Mouse (Mus musculus): ENCODE data around the gene Hadha. TPM values are rescaled to one million over a fixed set of nuclear protein-coding genes. Genes with fewer than 3 reads are reported as not detected.

The Hadha gene
- polyA plus RNA-seq, 1 experiment from 2014 or later, result 102 TPM

DNA sequence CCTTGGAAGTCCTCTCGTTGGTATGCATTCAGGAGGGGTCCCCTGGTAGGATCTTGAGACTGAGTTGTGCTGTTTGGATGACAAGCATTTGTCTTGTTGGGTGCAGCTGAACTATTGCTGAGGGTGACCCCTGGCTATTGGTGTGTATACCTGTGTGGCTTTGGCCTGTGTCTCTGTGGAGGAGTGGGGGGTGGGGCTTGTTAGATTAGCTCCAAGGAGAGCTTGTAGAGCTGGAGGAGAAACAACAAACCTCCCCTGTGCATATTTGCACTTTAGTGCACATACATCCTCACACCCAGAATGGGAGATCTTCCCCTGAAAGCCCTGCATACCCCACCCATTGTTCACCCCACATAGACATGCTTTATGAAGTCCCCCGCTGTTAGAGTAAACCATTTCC lies 48.2 kb downstream of the Hadha start:
- Histone ChIP-seq H3K9me3 (ENCODE audit: control insufficient read depth, low read length) (no peaks in the 10 kb centered on the region), H3K27me3 (ENCODE audit: control insufficient read depth, insufficient read depth, low read length) (peaks cover 18% of the 10 kb centered on the region), H3K4me2 (ENCODE audit: low read depth) (peak overlapping the region; percentile 88), H3K27ac (ENCODE audit: low read depth, low read length) (peak overlapping the region; percentile 49), H3K9ac (ENCODE audit: low read length) (peak overlapping the region; percentile 5; the same call in 1 of the 2 replicates), H3K36me3 (ENCODE audit: control insufficient read depth, insufficient read depth, low read length) (no peaks in the 10 kb centered on the region), H3K4me1 (ENCODE audit: control insufficient read depth, insufficient read depth, low read length) (peaks cover 44% of the 10 kb centered on the region), H3K4me3 (ENCODE audit: low read depth, low read length) (peak overlapping the region; percentile 53)
- 10% methylated on average over 2 of the region's 2 CpGs for WGBS
- DNase-seq (ENCODE audit: low spot score) (no peak), ATAC-seq (ENCODE audit: insufficient read depth, low FRiP score, low TSS enrichment) (peak; percentile 3; the same call in 1 of the 2 replicates)

DNA sequence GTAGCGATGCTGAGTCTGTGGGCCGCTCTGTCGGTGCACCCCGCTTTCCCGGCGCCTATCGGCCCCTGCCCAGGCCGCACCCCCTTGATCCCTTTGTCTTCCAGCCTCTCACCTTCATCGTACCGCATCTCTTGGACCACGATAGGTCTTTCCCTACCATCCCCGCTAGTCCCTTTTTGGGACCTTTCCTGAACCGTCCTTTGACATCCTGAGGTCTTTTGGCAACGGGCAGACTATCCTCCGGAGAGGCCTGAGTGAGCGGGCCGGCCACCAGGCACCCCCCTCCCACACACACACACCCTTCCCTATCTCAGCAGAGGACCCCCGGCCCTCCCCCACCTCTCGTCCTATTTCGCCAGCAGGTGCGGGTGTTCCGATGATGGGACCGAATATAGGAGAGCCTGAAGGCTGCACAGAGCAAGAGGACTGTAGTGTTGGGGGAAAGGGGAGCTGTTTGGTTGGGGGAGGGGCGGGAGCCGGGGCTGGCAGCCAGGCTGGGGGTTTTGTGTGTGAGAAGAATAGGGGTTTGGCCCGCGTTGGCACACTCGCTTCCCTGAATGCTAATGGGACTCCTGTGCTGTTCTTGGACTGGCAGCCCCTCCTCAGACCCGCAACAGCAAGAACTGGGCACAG lies 49.2 kb downstream of the Hadha start, which contains the start of gene 3110082J24Rik:
Gene 3110082J24Rik, minus strand, starts transcription at position 419 of the 633 bp plus-strand sequence.
- Histone ChIP-seq H3K4me3 (ENCODE audit: low read depth, low read length) (peak within 1 kb of the TSS; percentile 53), H3K9ac (ENCODE audit: low read length) (peak within 1 kb of the TSS; percentile 66), H3K4me1 (ENCODE audit: control insufficient read depth, insufficient read depth, low read length) (peaks cover 36% of the 10 kb centered on the region), H3K9me3 (ENCODE audit: control insufficient read depth, low read length) (no peaks in the 10 kb centered on the region), H3K36me3 (ENCODE audit: control insufficient read depth, insufficient read depth, low read length) (no peaks in the 10 kb centered on the region), H3K27me3 (ENCODE audit: control insufficient read depth, insufficient read depth, low read length) (peaks cover 18% of the 10 kb centered on the region), H3K4me2 (ENCODE audit: low read depth) (peak within 1 kb of the TSS; percentile 88), H3K27ac (ENCODE audit: low read depth, low read length) (peak within 1 kb of the TSS; percentile 49)
- ATAC-seq (ENCODE audit: insufficient read depth, low FRiP score, low TSS enrichment) (peak; percentile 15), DNase-seq (ENCODE audit: low spot score) (peak; percentile 61)
- WGBS, result under 1% methylated on average over 29 of the region's 29 CpGs

DNA sequence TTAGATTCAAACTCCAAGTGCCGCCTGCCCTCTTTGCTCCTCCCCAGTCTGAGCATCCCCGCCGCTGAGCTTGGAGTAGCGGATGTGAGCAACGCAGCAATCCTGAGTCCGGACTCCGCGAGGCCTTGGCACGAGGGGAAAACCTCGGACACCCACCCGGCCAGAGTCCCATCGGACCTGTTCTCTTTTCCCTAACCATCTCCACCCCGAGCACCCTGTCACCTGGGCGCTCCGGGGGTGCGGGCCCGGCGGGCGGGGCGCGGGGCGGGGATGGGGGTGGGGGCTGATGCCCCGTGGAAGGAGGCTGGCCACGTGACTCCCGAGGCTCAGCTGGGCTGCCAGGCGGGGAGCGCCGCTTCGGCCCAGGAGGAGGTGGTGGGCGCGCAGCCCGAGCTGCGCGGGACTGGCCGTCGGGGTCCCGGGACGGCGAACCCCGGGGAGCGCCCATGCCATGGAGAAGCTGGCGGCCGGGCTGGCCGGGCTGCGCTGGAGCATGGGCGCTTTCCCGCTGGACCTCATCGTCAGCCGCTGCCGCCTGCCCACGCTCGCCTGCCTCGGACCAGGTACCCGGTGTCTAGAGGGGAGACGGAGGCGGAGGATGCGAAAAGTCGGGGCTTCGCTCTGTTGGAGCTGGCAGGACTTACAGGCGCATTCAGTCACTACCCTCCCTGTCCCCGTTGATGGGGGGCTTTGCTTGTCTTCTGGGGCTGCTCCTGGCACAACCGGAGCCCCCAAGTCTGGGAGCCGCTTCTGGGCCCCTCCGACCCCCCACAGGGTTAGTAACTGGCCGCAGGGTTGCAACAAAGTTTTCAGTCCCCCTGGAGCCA lies 49.9 kb downstream of the Hadha start, which contains the start of gene Garem2:
Gene Garem2, plus strand, starts transcription at position 321 of the 827 bp plus-strand sequence.
- H3K9me3 ChIP-seq (ENCODE audit: control insufficient read depth, low read length), result no peaks in the 10 kb centered on the region
- H3K36me3 ChIP-seq (ENCODE audit: control insufficient read depth, insufficient read depth, low read length), result no peaks in the 10 kb centered on the region
- 0 out of 2 replicates have a peak within 1 kb of the TSS, but pooled peaks have one; percentile 49 for H3K27ac ChIP-seq (ENCODE audit: low read depth, low read length)
- WGBS, result under 1% methylated on average over 55 of the region's 65 CpGs
- peak; percentile 59 for DNase-seq (ENCODE audit: low spot score)
- H3K27me3 ChIP-seq (ENCODE audit: control insufficient read depth, insufficient read depth, low read length), result peaks cover 18% of the 10 kb centered on the region
- peak within 1 kb of the TSS; percentile 53 for H3K4me3 ChIP-seq (ENCODE audit: low read depth, low read length)
- H3K9ac ChIP-seq (ENCODE audit: low read length), result peak within 1 kb of the TSS; percentile 66
- peak within 1 kb of the TSS; percentile 88 for H3K4me2 ChIP-seq (ENCODE audit: low read depth)
- ATAC-seq (ENCODE audit: insufficient read depth, low FRiP score, low TSS enrichment), result peak; percentile 48
- peaks cover 28% of the 10 kb centered on the region for H3K4me1 ChIP-seq (ENCODE audit: control insufficient read depth, insufficient read depth, low read length)

DNA sequence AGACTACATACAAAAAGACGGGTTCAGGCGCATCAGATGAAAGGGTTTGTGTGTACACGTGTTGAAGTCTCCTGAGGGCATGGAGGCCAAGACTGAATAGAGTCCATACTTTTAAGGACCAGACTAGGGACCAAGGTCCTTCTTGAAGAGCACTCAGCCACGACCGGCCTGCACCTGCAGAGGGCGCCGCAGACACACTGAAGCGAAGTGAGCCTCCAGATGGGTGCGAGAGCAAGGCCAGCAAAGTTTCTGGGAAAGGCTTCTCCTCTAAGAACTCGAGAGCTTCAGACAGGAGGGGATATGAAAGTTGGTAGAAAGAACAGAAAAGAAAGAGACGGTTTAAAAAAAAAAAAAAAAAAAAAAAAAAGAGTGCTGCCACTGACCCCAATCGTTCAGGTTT lies 50.6 kb downstream of the Hadha start:
- H3K4me2 ChIP-seq (ENCODE audit: low read depth), result peak overlapping the region; percentile 88
- peaks cover 23% of the 10 kb centered on the region for H3K4me1 ChIP-seq (ENCODE audit: control insufficient read depth, insufficient read depth, low read length)
- H3K4me3 ChIP-seq (ENCODE audit: low read depth, low read length), result peak overlapping the region; percentile 53
- no peaks in the 10 kb centered on the region for H3K36me3 ChIP-seq (ENCODE audit: control insufficient read depth, insufficient read depth, low read length)
- H3K9ac ChIP-seq (ENCODE audit: low read length), result no peak overlapping the region
- no peak overlapping the region for H3K27ac ChIP-seq (ENCODE audit: low read depth, low read length)
- WGBS, result under 1% methylated on average over 12 of the region's 12 CpGs
- H3K9me3 ChIP-seq (ENCODE audit: control insufficient read depth, low read length), result no peaks in the 10 kb centered on the region
- H3K27me3 ChIP-seq (ENCODE audit: control insufficient read depth, insufficient read depth, low read length), result peaks cover 18% of the 10 kb centered on the region
- DNase-seq (ENCODE audit: low spot score) (peak; percentile 82), ATAC-seq (ENCODE audit: insufficient read depth, low FRiP score, low TSS enrichment) (no peak)

DNA sequence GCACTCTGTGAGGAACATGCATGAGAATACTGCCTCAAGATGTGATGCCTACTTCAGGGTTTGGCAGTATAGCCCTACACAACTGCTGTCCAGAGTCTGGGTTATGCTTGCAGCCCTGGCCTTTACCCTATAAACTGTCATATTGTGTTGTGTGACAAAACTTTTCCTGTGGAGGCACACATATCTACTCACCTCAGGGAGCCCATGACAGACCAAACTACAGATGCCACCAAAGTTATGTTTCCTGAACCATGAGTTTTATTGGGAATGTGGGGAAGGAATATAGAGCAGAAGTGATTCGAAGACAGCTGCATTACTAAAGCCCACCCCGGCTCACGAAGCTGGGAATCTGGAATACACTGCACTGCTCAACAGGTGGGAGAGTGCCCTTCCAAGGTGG lies 51.6 kb downstream of the Hadha start:
- no peaks in the 10 kb centered on the region for H3K9me3 ChIP-seq (ENCODE audit: control insufficient read depth, low read length)
- peaks cover 23% of the 10 kb centered on the region for H3K4me1 ChIP-seq (ENCODE audit: control insufficient read depth, insufficient read depth, low read length)
- ATAC-seq (ENCODE audit: insufficient read depth, low FRiP score, low TSS enrichment) (no peak), DNase-seq (ENCODE audit: low spot score) (no peak)
- no peak overlapping the region for H3K4me3 ChIP-seq (ENCODE audit: low read depth, low read length)
- no peaks in the 10 kb centered on the region for H3K36me3 ChIP-seq (ENCODE audit: control insufficient read depth, insufficient read depth, low read length)
- 91% methylated on average over 3 of the region's 3 CpGs for WGBS
- H3K27me3 ChIP-seq (ENCODE audit: control insufficient read depth, insufficient read depth, low read length), result peaks cover 18% of the 10 kb centered on the region
- H3K9ac ChIP-seq (ENCODE audit: low read length), result no peak overlapping the region
- H3K4me2 ChIP-seq (ENCODE audit: low read depth), result no peak overlapping the region
- H3K27ac ChIP-seq (ENCODE audit: low read depth, low read length), result no peak overlapping the region

DNA sequence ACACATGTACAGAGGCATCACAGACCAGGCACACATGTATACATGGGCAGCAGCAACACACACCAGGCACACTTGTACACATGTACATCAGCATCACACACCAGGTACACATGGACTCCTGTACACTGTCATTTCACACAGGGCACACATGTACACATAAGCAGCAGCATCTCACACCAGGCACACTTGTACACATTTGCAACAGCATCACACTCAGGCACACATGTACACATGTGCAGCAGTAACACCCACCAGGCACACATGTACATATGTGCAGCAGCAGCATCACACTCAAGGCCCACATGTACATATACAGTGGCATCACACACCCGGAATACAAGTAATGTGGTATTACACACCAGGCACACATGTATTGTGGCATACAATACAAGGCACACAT lies 56.7 kb downstream of the Hadha start:
- 78% methylated on average over 1 of the region's 1 CpGs for WGBS
- DNase-seq (ENCODE audit: low spot score), result no peak
- no peaks in the 10 kb centered on the region for H3K4me1 ChIP-seq (ENCODE audit: control insufficient read depth, insufficient read depth, low read length)
- H3K9me3 ChIP-seq (ENCODE audit: control insufficient read depth, low read length), result no peaks in the 10 kb centered on the region
- no peaks in the 10 kb centered on the region for H3K27me3 ChIP-seq (ENCODE audit: control insufficient read depth, insufficient read depth, low read length)
- no peak overlapping the region for H3K4me3 ChIP-seq (ENCODE audit: low read depth, low read length)
- no peak overlapping the region for H3K4me2 ChIP-seq (ENCODE audit: low read depth)
- ATAC-seq (ENCODE audit: insufficient read depth, low FRiP score, low TSS enrichment), result no peak
- no peaks in the 10 kb centered on the region for H3K36me3 ChIP-seq (ENCODE audit: control insufficient read depth, insufficient read depth, low read length)
- H3K27ac ChIP-seq (ENCODE audit: low read depth, low read length), result no peak overlapping the region
- no peak overlapping the region for H3K9ac ChIP-seq (ENCODE audit: low read length)

DNA sequence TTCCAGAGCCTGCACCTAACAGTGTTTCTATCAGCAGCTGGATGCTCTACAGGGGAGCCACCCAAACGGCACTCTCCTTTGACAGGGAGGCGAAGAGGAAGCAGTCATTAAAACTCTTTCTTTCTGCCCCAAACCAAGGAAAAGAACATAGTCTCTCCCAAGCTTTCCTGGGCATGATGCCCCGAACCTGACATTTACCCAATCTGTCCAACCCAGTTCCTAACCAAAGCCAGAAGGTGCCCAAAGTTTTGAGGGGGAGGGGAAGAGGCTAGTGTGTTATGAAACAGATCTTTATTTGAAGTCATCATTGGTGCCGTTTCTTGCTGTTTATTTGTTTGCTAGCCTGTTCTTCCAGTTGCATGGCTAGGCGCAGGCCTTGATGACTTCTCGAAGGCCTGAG lies 59.2 kb downstream of the Hadha start:
- 77% methylated on average over 6 of the region's 6 CpGs for WGBS

DNA sequence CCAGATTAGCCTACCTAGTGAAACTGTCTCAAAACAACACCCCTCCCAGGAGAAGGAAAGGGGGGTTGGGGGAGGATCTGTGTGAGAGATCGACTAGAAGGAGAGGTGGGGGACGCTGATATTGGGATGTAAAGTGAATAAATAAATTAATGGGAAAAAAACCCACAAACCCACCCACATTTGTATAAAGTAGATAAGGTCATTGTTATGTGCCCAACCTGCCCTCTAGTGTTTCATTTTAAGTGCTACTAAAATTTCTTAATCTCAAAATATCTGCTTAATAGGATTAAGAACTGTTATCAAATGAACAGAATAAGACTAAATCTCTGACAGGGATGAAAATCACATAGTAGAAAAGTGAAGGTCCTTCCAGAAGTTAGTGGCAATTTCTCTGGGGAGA lies 60.6 kb downstream of the Hadha start:
- no peaks in the 10 kb centered on the region for H3K27me3 ChIP-seq (ENCODE audit: control insufficient read depth, insufficient read depth, low read length)
- ATAC-seq (ENCODE audit: insufficient read depth, low FRiP score, low TSS enrichment) (no peak), DNase-seq (ENCODE audit: low spot score) (no peak)
- H3K4me3 ChIP-seq (ENCODE audit: low read depth, low read length), result no peak overlapping the region
- H3K27ac ChIP-seq (ENCODE audit: low read depth, low read length), result no peak overlapping the region
- 73% methylated on average over 2 of the region's 2 CpGs for WGBS
- H3K4me2 ChIP-seq (ENCODE audit: low read depth), result no peak overlapping the region
- H3K36me3 ChIP-seq (ENCODE audit: control insufficient read depth, insufficient read depth, low read length), result no peaks in the 10 kb centered on the region
- no peaks in the 10 kb centered on the region for H3K4me1 ChIP-seq (ENCODE audit: control insufficient read depth, insufficient read depth, low read length)
- H3K9me3 ChIP-seq (ENCODE audit: control insufficient read depth, low read length), result no peaks in the 10 kb centered on the region
- no peak overlapping the region for H3K9ac ChIP-seq (ENCODE audit: low read length)

More for the DNA sequence above, 59.2 kb downstream of the Hadha start:
- Histone ChIP-seq H3K4me2 (ENCODE audit: low read depth) (no peak overlapping the region), H3K9me3 (ENCODE audit: control insufficient read depth, low read length) (no peaks in the 10 kb centered on the region), H3K27me3 (ENCODE audit: control insufficient read depth, insufficient read depth, low read length) (no peaks in the 10 kb centered on the region), H3K9ac (ENCODE audit: low read length) (no peak overlapping the region), H3K4me3 (ENCODE audit: low read depth, low read length) (no peak overlapping the region), H3K27ac (ENCODE audit: low read depth, low read length) (no peak overlapping the region), H3K4me1 (ENCODE audit: control insufficient read depth, insufficient read depth, low read length) (no peaks in the 10 kb centered on the region), H3K36me3 (ENCODE audit: control insufficient read depth, insufficient read depth, low read length) (no peaks in the 10 kb centered on the region)
- no peak for ATAC-seq (ENCODE audit: insufficient read depth, low FRiP score, low TSS enrichment)
- no peak for DNase-seq (ENCODE audit: low spot score)

Data from neural tube, embryonic 11.5 days (tissue).